Mouse (Mus musculus): Measurements from ENCODE around the gene Fam53b.

GRCm38 (mm10) chr7:132754389-132754750, 59.3 kb downstream of the Fam53b start:
- TF ChIP-seq CEBPB (IDR thresholded peaks at IDR 0.05; ENCODE audit: insufficient read depth, poor library complexity, severe bottlenecking) (no peak), TCF12 (IDR thresholded peaks at IDR 0.05; ENCODE audit: insufficient read depth, poor library complexity, severe bottlenecking) (no peak), MAX (IDR thresholded peaks at IDR 0.05; ENCODE audit: low read depth) (no peak), POLR2A (IDR thresholded peaks at IDR 0.05; ENCODE audit: insufficient read length, low read depth) (no peak), USF1 (IDR thresholded peaks at IDR 0.05; ENCODE audit: low read depth) (no peak), MYOD1 (IDR thresholded peaks at IDR 0.05; ENCODE audit: control insufficient read depth in 1 of 3, insufficient read length in 2 of 3, low read depth in 2 of 3) (no peak), TCF3 (IDR thresholded peaks at IDR 0.05; ENCODE audit: insufficient read length, low read depth) (no peak), POLR2AphosphoS2 (IDR thresholded peaks at IDR 0.05; ENCODE audit: insufficient read length, low read depth) (no peak)
